Mouse (Mus musculus) fat pad, adult 2 months (tissue): Measurements from ENCODE around the gene Wnt5b.
"Not testable (repeated sequence)": the region's sequence is repeated elsewhere in the genome, so short reads cannot be mapped to it uniquely, and the experiment has no call there.

Source experiments
- DNase-seq: peaks from one replicate; pipeline ENCODE4 v3.0.0-alpha.2; 2011; ENCODE audit warnings: low read depth, low spot score; ENCODE audit errors: extremely low read depth

The Wnt5b gene

GRCm38 (mm10) chr6:119486381-119487084 is 57.6 kb downstream of the Wnt5b start:
- DNase-seq, result peak; percentile 80

GRCm38 (mm10) chr6:119485486-119485885 is 58.7 kb downstream of the Wnt5b start:
- DNase-seq, result no peak

GRCm38 (mm10) chr6:119482958-119483600 is 61.1 kb downstream of the Wnt5b start:
- DNase-seq, result no peak

- not testable (repeated sequence) for DNase-seq
Measured at GRCm38 (mm10) chr6:119481741-119482390, 62.3 kb downstream of the Wnt5b start.

GRCm38 (mm10) chr6:119480706-119481331 is 63.3 kb downstream of the Wnt5b start:
- DNase-seq, result no peak

GRCm38 (mm10) chr6:119479876-119480705 is 64.1 kb downstream of the Wnt5b start:
- DNase-seq, result no peak

- no peak for DNase-seq
Measured at GRCm38 (mm10) chr6:119479343-119479875, 64.7 kb downstream of the Wnt5b start, which contains the start of gene Fbxl14. Gene Fbxl14, plus strand, starts transcription at chr6:119479668.

- no peak for DNase-seq
Measured at GRCm38 (mm10) chr6:119478560-119479342, 65.4 kb downstream of the Wnt5b start.

- DNase-seq, result no peak
Measured at GRCm38 (mm10) chr6:119477686-119478310, 66.3 kb downstream of the Wnt5b start.

GRCm38 (mm10) chr6:119475988-119476387 is 68.2 kb downstream of the Wnt5b start:
- no peak for DNase-seq

- DNase-seq, result no peak
Measured at GRCm38 (mm10) chr6:119473992-119474391, 70.2 kb downstream of the Wnt5b start.

- no peak for DNase-seq
Measured at GRCm38 (mm10) chr6:119473446-119473845, 70.7 kb downstream of the Wnt5b start.

GRCm38 (mm10) chr6:119472705-119473104 is 71.4 kb downstream of the Wnt5b start:
- DNase-seq, result no peak

- no peak for DNase-seq
Measured at GRCm38 (mm10) chr6:119472135-119472534, 72.0 kb downstream of the Wnt5b start.

- DNase-seq, result no peak
Measured at GRCm38 (mm10) chr6:119470777-119471176, 73.4 kb downstream of the Wnt5b start.

- no peak for DNase-seq
Measured at GRCm38 (mm10) chr6:119467785-119468059, 76.4 kb downstream of the Wnt5b start.

- no peak for DNase-seq
Measured at GRCm38 (mm10) chr6:119466921-119467784, 77.0 kb downstream of the Wnt5b start.

GRCm38 (mm10) chr6:119466161-119466560 is 78.0 kb downstream of the Wnt5b start:
- DNase-seq, result no peak
